Mouse (Mus musculus) liver, embryonic 15.5 days (tissue): ENCODE measurements at regions not wholly inside any gene's neighbourhood (a gene's known extent, or its start where the extent isn't known, plus 50 kb on each side); places are given as distances from the start of the nearest gene placed in this dataset.
"Not testable (repeated sequence)": the region's sequence is repeated elsewhere in the genome, so short reads cannot be mapped to it uniquely, and the experiment has no call there.

Experiments
- ATAC-seq: fragments of 200-750 bp; cut with Nextera tagmentation; 2 replicates; pipeline ENCODE4 v1.8.0; 2017; ENCODE audit warnings: moderate number of reproducible peaks, mild to moderate bottlenecking, moderate library complexity; ENCODE audit not compliant: insufficient read depth
- H3K27ac ChIP-seq: fragments of 300-500 bp; sonication (generic); replicated peaks from 2 replicates; pipeline ENCODE4 v1.5.1; 2015; ENCODE audit warnings: mild to moderate bottlenecking, inconsistent platforms
- H3K27me3 ChIP-seq: fragments of 300-500 bp; sonication (generic); 2 replicates; pipeline ENCODE4 v1.6.1; 2015; ENCODE audit warnings: mild to moderate bottlenecking, inconsistent platforms
- H3K36me3 ChIP-seq: fragments of 300-500 bp; sonication (generic); replicated peaks from 2 replicates; pipeline ENCODE4 v1.6.1; 2015; ENCODE audit warnings: moderate library complexity, mild to moderate bottlenecking, inconsistent platforms
- H3K4me1 ChIP-seq: fragments of 300-500 bp; sonication (generic); replicated peaks from 2 replicates; pipeline ENCODE4 v1.6.1; 2015; ENCODE audit warnings: inconsistent platforms
- H3K4me2 ChIP-seq: fragments of 300-500 bp; sonication (generic); 2 replicates; pipeline ENCODE4 v1.6.1; 2015; ENCODE audit warnings: moderate library complexity, mild to moderate bottlenecking, inconsistent platforms
- H3K4me3 ChIP-seq: fragments of 300-500 bp; sonication (generic); replicated peaks from 2 replicates; pipeline ENCODE4 v1.5.1; 2015; ENCODE audit warnings: mild to moderate bottlenecking, inconsistent platforms
- H3K9ac ChIP-seq: fragments of 300-500 bp; sonication (generic); 2 replicates; pipeline ENCODE4 v1.6.1; 2015; ENCODE audit warnings: moderate library complexity, mild to moderate bottlenecking, inconsistent platforms
- H3K9me3 ChIP-seq: fragments of 300-500 bp; sonication (generic); replicated peaks from 2 replicates; pipeline ENCODE4 v1.6.1; 2016; ENCODE audit warnings: inconsistent platforms
- WGBS: fragments of 180-500 bp; shearing (Covaris S2); methylation state at CpG from one replicate; pipeline ENCODE4 v1.1.7; 2015; ENCODE audit warnings: mixed read lengths; ENCODE audit not compliant: insufficient replicate concordance; 5-methylcytosine and 5-hydroxymethylcytosine counted together

DNA sequence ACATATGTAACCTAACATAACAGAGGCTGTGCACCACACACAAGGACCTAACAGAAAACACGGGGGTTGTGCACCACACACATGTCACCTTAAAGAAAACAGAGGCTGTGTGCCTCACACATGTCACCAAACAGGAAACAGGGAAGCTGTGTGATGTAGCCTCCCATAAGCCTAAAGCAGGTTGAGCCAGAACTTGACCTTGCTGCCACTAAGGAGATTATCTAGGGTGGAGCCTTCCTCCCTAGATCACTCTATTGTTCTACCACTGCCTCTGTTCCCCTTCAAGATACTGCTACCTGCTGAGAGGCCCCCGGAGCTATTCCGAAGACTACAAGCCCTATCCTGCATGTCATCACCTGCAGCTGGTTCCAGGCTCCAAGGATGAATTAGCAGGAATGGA lies 100.1 kb upstream of the Thrb start:
- not testable (repeated sequence) for H3K27me3 ChIP-seq, H3K4me2 ChIP-seq, H3K9ac ChIP-seq, H3K36me3 ChIP-seq, ATAC-seq, H3K4me1 ChIP-seq, H3K9me3 ChIP-seq, H3K27ac ChIP-seq, H3K4me3 ChIP-seq
- WGBS = 42% methylated on average over 3 of the region's 3 CpGs

GRCm38 (mm10) chr14:17567927-17568326 lies 92.1 kb upstream of the Thrb start:
- no peaks in the 10 kb centered on the region for H3K4me1 ChIP-seq
- no peak overlapping the region for H3K27ac ChIP-seq
- H3K4me2 ChIP-seq = no peak overlapping the region
- 47% methylated on average over 1 of the region's 1 CpGs for WGBS
- no peaks in the 10 kb centered on the region for H3K27me3 ChIP-seq
- H3K9ac ChIP-seq = no peak overlapping the region
- no peak overlapping the region for H3K4me3 ChIP-seq
- ATAC-seq = no peak
- no peaks in the 10 kb centered on the region for H3K36me3 ChIP-seq
- H3K9me3 ChIP-seq = no peaks in the 10 kb centered on the region

GRCm38 (mm10) chr14:17569087-17569636 lies 90.9 kb upstream of the Thrb start:
- H3K27ac ChIP-seq = no peak overlapping the region
- ATAC-seq = no peak
- WGBS = 57% methylated on average over 2 of the region's 2 CpGs

DNA sequence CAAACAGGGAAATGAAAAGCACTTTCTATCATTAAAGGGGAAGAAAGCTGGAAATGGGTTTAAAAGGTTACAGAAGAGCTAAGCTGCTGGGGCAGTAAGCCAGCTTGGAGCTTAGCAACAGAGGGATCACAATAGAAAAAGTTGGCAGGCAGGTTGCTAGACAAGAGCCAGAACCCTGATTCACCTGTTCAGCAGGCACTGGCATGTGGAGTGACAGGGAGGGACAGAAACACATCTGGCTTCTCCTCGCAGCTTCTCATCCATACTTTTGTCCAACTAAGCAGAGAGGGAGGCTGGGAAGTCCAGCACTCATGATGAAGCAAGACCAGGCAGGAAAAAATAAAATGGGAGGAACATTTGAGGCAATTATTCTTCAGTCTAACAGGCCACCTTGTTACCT lies 81.3 kb upstream of the Thrb start:
- no peak overlapping the region for H3K4me3 ChIP-seq
- H3K27me3 ChIP-seq = no peaks in the 10 kb centered on the region
- H3K4me2 ChIP-seq = no peak overlapping the region
- 33% methylated on average over 1 of the region's 1 CpGs for WGBS
- H3K9ac ChIP-seq = no peak overlapping the region
- H3K27ac ChIP-seq = no peak overlapping the region
- H3K4me1 ChIP-seq = no peaks in the 10 kb centered on the region
- ATAC-seq = no peak
- no peaks in the 10 kb centered on the region for H3K36me3 ChIP-seq
- no peaks in the 10 kb centered on the region for H3K9me3 ChIP-seq

More at GRCm38 (mm10) chr14:17569087-17569636, 90.9 kb upstream of the Thrb start:
- no peak overlapping the region for H3K4me2 ChIP-seq
- no peaks in the 10 kb centered on the region for H3K36me3 ChIP-seq
- H3K9ac ChIP-seq = no peak overlapping the region
- H3K27me3 ChIP-seq = no peaks in the 10 kb centered on the region
- H3K4me1 ChIP-seq = no peaks in the 10 kb centered on the region
- no peak overlapping the region for H3K4me3 ChIP-seq
- no peaks in the 10 kb centered on the region for H3K9me3 ChIP-seq

- Histone ChIP-seq H3K9ac (no peak overlapping the region), H3K27ac (no peak overlapping the region), H3K4me3 (no peak overlapping the region), H3K4me2 (no peak overlapping the region), H3K9me3 (no peaks in the 10 kb centered on the region), H3K27me3 (no peaks in the 10 kb centered on the region), H3K4me1 (no peaks in the 10 kb centered on the region), H3K36me3 (no peaks in the 10 kb centered on the region)
- no peak for ATAC-seq
These were observed 70.5 kb upstream of the Thrb start for GRCm38 (mm10) chr14:17589595-17589994.

- Histone ChIP-seq H3K27ac (no peak overlapping the region), H3K36me3 (no peaks in the 10 kb centered on the region), H3K4me3 (no peak overlapping the region), H3K4me2 (no peak overlapping the region), H3K9ac (no peak overlapping the region), H3K4me1 (no peaks in the 10 kb centered on the region), H3K9me3 (no peaks in the 10 kb centered on the region), H3K27me3 (no peaks in the 10 kb centered on the region)
- ATAC-seq = no peak
- 43% methylated on average over 5 of the region's 5 CpGs for WGBS
These were observed 60.5 kb upstream of the Thrb start for GRCm38 (mm10) chr14:17599553-17599952.

DNA sequence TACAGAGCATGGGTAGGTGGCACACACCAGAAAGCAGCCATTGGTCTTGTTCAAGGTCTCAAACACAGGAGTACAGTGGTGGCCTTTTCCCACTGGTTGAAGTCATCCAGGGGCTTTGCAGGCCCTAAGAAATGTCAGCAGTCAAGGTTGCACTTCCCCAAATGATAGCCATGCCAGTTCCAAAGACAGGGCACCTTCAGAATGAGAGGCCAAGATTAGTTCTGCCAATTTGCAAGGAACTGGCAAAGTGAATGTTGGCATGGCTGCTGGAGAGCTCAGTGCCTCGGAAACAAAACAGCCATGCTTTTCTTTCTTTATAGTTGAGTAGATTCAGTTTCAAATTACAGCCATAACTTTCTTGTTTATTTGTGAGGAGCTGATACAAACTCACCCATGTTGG lies 57.7 kb upstream of the Thrb start:
- H3K4me1 ChIP-seq = no peaks in the 10 kb centered on the region
- H3K9ac ChIP-seq = no peak overlapping the region
- no peaks in the 10 kb centered on the region for H3K9me3 ChIP-seq
- no peaks in the 10 kb centered on the region for H3K27me3 ChIP-seq
- WGBS = 60% methylated on average over 1 of the region's 1 CpGs
- no peak overlapping the region for H3K4me3 ChIP-seq
- H3K4me2 ChIP-seq = no peak overlapping the region
- no peak overlapping the region for H3K27ac ChIP-seq
- ATAC-seq = no peak
- no peaks in the 10 kb centered on the region for H3K36me3 ChIP-seq

- H3K36me3 ChIP-seq = no peaks in the 10 kb centered on the region
- H3K9ac ChIP-seq = no peak overlapping the region
- WGBS = 54% methylated on average over 3 of the region's 3 CpGs
- no peaks in the 10 kb centered on the region for H3K9me3 ChIP-seq
- no peak overlapping the region for H3K27ac ChIP-seq
- no peaks in the 10 kb centered on the region for H3K4me1 ChIP-seq
- H3K4me2 ChIP-seq = no peak overlapping the region
- H3K27me3 ChIP-seq = no peaks in the 10 kb centered on the region
- no peak for ATAC-seq
- H3K4me3 ChIP-seq = no peak overlapping the region
These were observed 54.0 kb upstream of the Thrb start for GRCm38 (mm10) chr14:17606018-17606417.

- Histone ChIP-seq H3K36me3 (no peaks in the 10 kb centered on the region), H3K27ac (no peak overlapping the region), H3K4me2 (no peak overlapping the region), H3K9ac (no peak overlapping the region), H3K4me1 (no peaks in the 10 kb centered on the region), H3K4me3 (no peak overlapping the region), H3K27me3 (no peaks in the 10 kb centered on the region), H3K9me3 (no peaks in the 10 kb centered on the region)
- no peak for ATAC-seq
- WGBS = 51% methylated on average over 2 of the region's 2 CpGs
These were observed 52.9 kb upstream of the Thrb start for GRCm38 (mm10) chr14:17607186-17607585.
